Mouse (Mus musculus) midbrain, embryonic 13.5 days (tissue): Measurements from ENCODE around the gene A730049H05Rik. TPM values are rescaled to one million over a fixed set of nuclear protein-coding genes. Genes with fewer than 3 reads are reported as not detected.

Source experiments
- ATAC-seq: fragments of 200-750 bp; cut with Nextera tagmentation; 2 replicates; pipeline ENCODE4 v1.8.0; 2017; ENCODE audit warnings: mild to moderate bottlenecking, moderate TSS enrichment, moderate library complexity
- H3K27ac ChIP-seq: fragments of 300-500 bp; sonication (generic); 2 replicates; pipeline ENCODE4 v1.5.1; 2015; ENCODE audit warnings: inconsistent platforms, mild to moderate bottlenecking, moderate library complexity
- H3K27me3 ChIP-seq: fragments of 300-500 bp; sonication (generic); 2 replicates; pipeline ENCODE4 v1.6.1; 2015; ENCODE audit warnings: mild to moderate bottlenecking, inconsistent platforms
- H3K36me3 ChIP-seq: fragments of 300-500 bp; sonication (generic); 2 replicates; pipeline ENCODE4 v1.6.1; 2015; ENCODE audit warnings: mild to moderate bottlenecking, inconsistent platforms
- H3K4me1 ChIP-seq: fragments of 300-500 bp; sonication (generic); replicated peaks from 2 replicates; pipeline ENCODE4 v1.6.1; 2015; ENCODE audit warnings: inconsistent platforms
- H3K4me2 ChIP-seq: fragments of 300-500 bp; sonication (generic); replicated peaks from 2 replicates; pipeline ENCODE4 v1.6.1; 2015; ENCODE audit warnings: moderate library complexity, mild to moderate bottlenecking, inconsistent platforms
- H3K4me3 ChIP-seq: fragments of 300-500 bp; sonication (generic); replicated peaks from 2 replicates; pipeline ENCODE4 v1.5.1; 2015; ENCODE audit warnings: mild to moderate bottlenecking, inconsistent platforms
- H3K9ac ChIP-seq: fragments of 300-500 bp; sonication (generic); replicated peaks from 2 replicates; pipeline ENCODE4 v1.6.1; 2015; ENCODE audit warnings: mild to moderate bottlenecking, inconsistent platforms
- H3K9me3 ChIP-seq: fragments of 300-500 bp; sonication (generic); 2 replicates; pipeline ENCODE4 v1.6.1; 2016; ENCODE audit warnings: mild to moderate bottlenecking, inconsistent platforms
- WGBS: fragments of 180-500 bp; shearing (Covaris S2); methylation state at CpG from one replicate; pipeline ENCODE4 v1.1.7; 2015; 5-methylcytosine and 5-hydroxymethylcytosine counted together
- polyA plus RNA-seq: library from polyadenylated mRNA; unstranded; fragments of >200 nt; fragmentation: Nextera tagmentation; extraction: Ambion mirVana; gene quantifications from 2 replicates; pipeline ENCODE4 v1.2.1, GENCODE M21; 2015

The A730049H05Rik gene
- polyA plus RNA-seq, 1 experiment from 2014 or later: 0.52 TPM

- Histone ChIP-seq H3K9me3 (no peaks in the 10 kb centered on the region), H3K4me3 (no peak overlapping the region), H3K36me3 (no peaks in the 10 kb centered on the region), H3K4me1 (no peaks in the 10 kb centered on the region), H3K27me3 (no peaks in the 10 kb centered on the region), H3K9ac (no peak overlapping the region), H3K4me2 (no peak overlapping the region), H3K27ac (no peak overlapping the region)
- 92% methylated on average over 1 of the region's 1 CpGs for WGBS
- ATAC-seq: no peak
These were observed 75.3 kb downstream of the A730049H05Rik start for GRCm38 (mm10) chr6:92891535-92891934.

Other genes starting within 250 kb of the A730049H05Rik start
- gene Prickle2, start 110.3 kb upstream of the A730049H05Rik start, polyA plus RNA-seq: 12.3 and 13.1 TPM in 2 replicates
- not detected in 2 replicates for gene Gm15737, start 52.9 kb downstream of the A730049H05Rik start, polyA plus RNA-seq
- 0.89 and 1.1 TPM in 2 replicates for gene Adamts9, start 127.0 kb downstream of the A730049H05Rik start, polyA plus RNA-seq